Mouse (Mus musculus): ENCODE data around the gene Gm10271.
A peak's percentile ranks its signal among the peaks of the same experiment; 100 is the strongest.

Gm10271 gene

GRCm38 (mm10) chr10:116931497-116932179 is 40.8 kb downstream of the Gm10271 start:
- DNase-seq (ENCODE audit: low spot score): no peak

- no peak for DNase-seq (ENCODE audit: low spot score)
These were observed 41.5 kb downstream of the Gm10271 start for GRCm38 (mm10) chr10:116930936-116931335.

- no peak for DNase-seq (ENCODE audit: low spot score)
These were observed 41.9 kb downstream of the Gm10271 start for GRCm38 (mm10) chr10:116930506-116930905.

- DNase-seq (ENCODE audit: low spot score): no peak
These were observed 43.6 kb downstream of the Gm10271 start for GRCm38 (mm10) chr10:116928826-116929225.

GRCm38 (mm10) chr10:116926428-116927113 is 45.8 kb downstream of the Gm10271 start:
- no peak for DNase-seq (ENCODE audit: low spot score)

- DNase-seq (ENCODE audit: low spot score): no peak
These were observed 48.5 kb downstream of the Gm10271 start for GRCm38 (mm10) chr10:116923651-116924495.

- DNase-seq (ENCODE audit: low spot score): no peak
These were observed 50.2 kb downstream of the Gm10271 start for GRCm38 (mm10) chr10:116922161-116922560.

GRCm38 (mm10) chr10:116921416-116921815 is 51.0 kb downstream of the Gm10271 start:
- no peak for DNase-seq (ENCODE audit: low spot score)

- no peak for DNase-seq (ENCODE audit: low spot score)
These were observed 51.8 kb downstream of the Gm10271 start for GRCm38 (mm10) chr10:116920641-116921040.

- no peak for DNase-seq (ENCODE audit: low spot score)
These were observed 52.8 kb downstream of the Gm10271 start for GRCm38 (mm10) chr10:116919368-116920317.

- no peak for DNase-seq (ENCODE audit: low spot score)
These were observed 55.8 kb downstream of the Gm10271 start for GRCm38 (mm10) chr10:116916581-116916980.

- no peak for DNase-seq (ENCODE audit: low spot score)
These were observed 57.1 kb downstream of the Gm10271 start for GRCm38 (mm10) chr10:116915286-116915685.

- no peak for DNase-seq (ENCODE audit: low spot score)
These were observed 57.8 kb downstream of the Gm10271 start for GRCm38 (mm10) chr10:116914586-116914985.

GRCm38 (mm10) chr10:116913647-116914273 is 58.6 kb downstream of the Gm10271 start:
- DNase-seq (ENCODE audit: low spot score): peak; percentile 65

GRCm38 (mm10) chr10:116912850-116913249 is 59.6 kb downstream of the Gm10271 start:
- DNase-seq (ENCODE audit: low spot score): no peak

- no peak for DNase-seq (ENCODE audit: low spot score)
These were observed 63.3 kb downstream of the Gm10271 start for GRCm38 (mm10) chr10:116908901-116909642.
